Mouse (Mus musculus): ENCODE data around the gene Rpl31. TPM values are rescaled to one million over a fixed set of nuclear protein-coding genes. Genes with fewer than 3 reads are reported as not detected.

Rpl31 gene
- polyA plus RNA-seq, 1 experiment from 2014 or later = 554 TPM

- Histone ChIP-seq H3K36me3 (ENCODE audit: control insufficient read depth, insufficient read depth, low read length) (no peaks in the 10 kb centered on the region), H3K4me3 (ENCODE audit: low read depth, low read length) (no peak overlapping the region), H3K4me2 (replicated peaks; ENCODE audit: low read depth) (no peak overlapping the region), H3K9me3 (ENCODE audit: control insufficient read depth, low read length) (no peaks in the 10 kb centered on the region), H3K4me1 (replicated peaks; ENCODE audit: control insufficient read depth, insufficient read depth) (no peaks in the 10 kb centered on the region), H3K27ac (replicated peaks) (no peak overlapping the region), H3K27me3 (ENCODE audit: control insufficient read depth, insufficient read depth, low read length) (no peaks in the 10 kb centered on the region), H3K9ac (ENCODE audit: low read length) (no peak overlapping the region)
- DNase-seq (ENCODE audit: low spot score) = no peak
- WGBS = 80% methylated on average over 6 of the region's 6 CpGs
- ATAC-seq (ENCODE audit: low FRiP score, low TSS enrichment) = peak; percentile 51; the same call in 1 of the 2 replicates
- TF ChIP-seq EP300 (optimal IDR thresholded peaks at IDR 0.05) (no peak), CTCF (IDR thresholded peaks at IDR 0.05; ENCODE audit: low read depth) (no peak)
These were observed 40.5 kb downstream of the Rpl31 start for GRCm38 (mm10) chr1:39408123-39408522.

- no peak overlapping the region for H3K27ac ChIP-seq (replicated peaks)
- WGBS = 52% methylated on average over 7 of the region's 7 CpGs
These were observed 41.0 kb downstream of the Rpl31 start for GRCm38 (mm10) chr1:39408668-39409067.

GRCm38 (mm10) chr1:39410085-39410821 is 42.6 kb downstream of the Rpl31 start:
- H3K27ac ChIP-seq (replicated peaks) = peak overlapping the region; percentile 58
- H3K4me3 ChIP-seq (ENCODE audit: low read depth, low read length) = no peak overlapping the region
- 60% methylated on average over 19 of the region's 19 CpGs for WGBS
- H3K9ac ChIP-seq (ENCODE audit: low read length) = no peak overlapping the region
- H3K4me1 ChIP-seq (replicated peaks; ENCODE audit: control insufficient read depth, insufficient read depth) = no peaks in the 10 kb centered on the region
- DNase-seq (ENCODE audit: low spot score) (no peak), ATAC-seq (ENCODE audit: low FRiP score, low TSS enrichment) (peak; percentile 64)
- H3K27me3 ChIP-seq (ENCODE audit: control insufficient read depth, insufficient read depth, low read length) = no peaks in the 10 kb centered on the region
- TF ChIP-seq EP300 (optimal IDR thresholded peaks at IDR 0.05) (no peak), CTCF (IDR thresholded peaks at IDR 0.05; ENCODE audit: low read depth) (no peak)
- no peak overlapping the region for H3K4me2 ChIP-seq (replicated peaks; ENCODE audit: low read depth)
- no peaks in the 10 kb centered on the region for H3K9me3 ChIP-seq (ENCODE audit: control insufficient read depth, low read length)
- H3K36me3 ChIP-seq (ENCODE audit: control insufficient read depth, insufficient read depth, low read length) = no peaks in the 10 kb centered on the region

More at GRCm38 (mm10) chr1:39408668-39409067, 41.0 kb downstream of the Rpl31 start:
- TF ChIP-seq CTCF (IDR thresholded peaks at IDR 0.05; ENCODE audit: low read depth) = no peak
- TF ChIP-seq EP300 (optimal IDR thresholded peaks at IDR 0.05) = no peak
- H3K4me2 ChIP-seq (replicated peaks; ENCODE audit: low read depth) = no peak overlapping the region
- ATAC-seq (ENCODE audit: low FRiP score, low TSS enrichment) (peak; percentile 18; the same call in 1 of the 2 replicates), DNase-seq (ENCODE audit: low spot score) (no peak)
- H3K4me3 ChIP-seq (ENCODE audit: low read depth, low read length) = no peak overlapping the region
- H3K4me1 ChIP-seq (replicated peaks; ENCODE audit: control insufficient read depth, insufficient read depth) = no peaks in the 10 kb centered on the region
- H3K9ac ChIP-seq (ENCODE audit: low read length) = no peak overlapping the region
- no peaks in the 10 kb centered on the region for H3K27me3 ChIP-seq (ENCODE audit: control insufficient read depth, insufficient read depth, low read length)
- no peaks in the 10 kb centered on the region for H3K9me3 ChIP-seq (ENCODE audit: control insufficient read depth, low read length)
- no peaks in the 10 kb centered on the region for H3K36me3 ChIP-seq (ENCODE audit: control insufficient read depth, insufficient read depth, low read length)

- peak; percentile 76 for DNase-seq (ENCODE audit: low spot score)
- H3K27ac ChIP-seq (replicated peaks) = no peak overlapping the region
- H3K36me3 ChIP-seq (ENCODE audit: control insufficient read depth, insufficient read depth, low read length) = no peaks in the 10 kb centered on the region
- no peaks in the 10 kb centered on the region for H3K9me3 ChIP-seq (ENCODE audit: control insufficient read depth, low read length)
- peak; percentile 88 for ATAC-seq (ENCODE audit: low FRiP score, low TSS enrichment)
- no peaks in the 10 kb centered on the region for H3K4me1 ChIP-seq (replicated peaks; ENCODE audit: control insufficient read depth, insufficient read depth)
- no peak overlapping the region for H3K9ac ChIP-seq (ENCODE audit: low read length)
- peak; percentile 16; the same call in 1 of the 2 replicates for TF ChIP-seq CTCF (IDR thresholded peaks at IDR 0.05; ENCODE audit: low read depth)
- TF ChIP-seq EP300 (optimal IDR thresholded peaks at IDR 0.05) = no peak
- H3K4me3 ChIP-seq (ENCODE audit: low read depth, low read length) = no peak overlapping the region
- H3K4me2 ChIP-seq (replicated peaks; ENCODE audit: low read depth) = no peak overlapping the region
- H3K27me3 ChIP-seq (ENCODE audit: control insufficient read depth, insufficient read depth, low read length) = no peaks in the 10 kb centered on the region
- 17% methylated on average over 12 of the region's 12 CpGs for WGBS
These were observed 50.2 kb downstream of the Rpl31 start for GRCm38 (mm10) chr1:39417817-39418216.

- Histone ChIP-seq H3K4me3 (ENCODE audit: low read depth, low read length) (no peak overlapping the region), H3K9me3 (ENCODE audit: control insufficient read depth, low read length) (no peaks in the 10 kb centered on the region), H3K4me1 (replicated peaks; ENCODE audit: control insufficient read depth, insufficient read depth) (no peaks in the 10 kb centered on the region), H3K36me3 (ENCODE audit: control insufficient read depth, insufficient read depth, low read length) (no peaks in the 10 kb centered on the region), H3K4me2 (replicated peaks; ENCODE audit: low read depth) (no peak overlapping the region), H3K27ac (replicated peaks) (no peak overlapping the region), H3K9ac (ENCODE audit: low read length) (no peak overlapping the region), H3K27me3 (ENCODE audit: control insufficient read depth, insufficient read depth, low read length) (no peaks in the 10 kb centered on the region)
- 76% methylated on average over 9 of the region's 9 CpGs for WGBS
- DNase-seq (ENCODE audit: low spot score) = no peak
- TF ChIP-seq EP300 (optimal IDR thresholded peaks at IDR 0.05) (no peak), CTCF (IDR thresholded peaks at IDR 0.05; ENCODE audit: low read depth) (no peak)
- ATAC-seq (ENCODE audit: low FRiP score, low TSS enrichment) = no peak
These were observed 51.2 kb downstream of the Rpl31 start for GRCm38 (mm10) chr1:39418852-39419251.

GRCm38 (mm10) chr1:39420987-39421386 is 53.3 kb downstream of the Rpl31 start:
- H3K4me3 ChIP-seq (ENCODE audit: low read depth, low read length) = no peak overlapping the region
- no peaks in the 10 kb centered on the region for H3K36me3 ChIP-seq (ENCODE audit: control insufficient read depth, insufficient read depth, low read length)
- no peaks in the 10 kb centered on the region for H3K9me3 ChIP-seq (ENCODE audit: control insufficient read depth, low read length)
- H3K27ac ChIP-seq (replicated peaks) = no peak overlapping the region
- H3K4me1 ChIP-seq (replicated peaks; ENCODE audit: control insufficient read depth, insufficient read depth) = no peaks in the 10 kb centered on the region
- ATAC-seq (ENCODE audit: low FRiP score, low TSS enrichment) = no peak
- no peak for TF ChIP-seq CTCF (IDR thresholded peaks at IDR 0.05; ENCODE audit: low read depth)
- TF ChIP-seq EP300 (optimal IDR thresholded peaks at IDR 0.05) = no peak
- no peak overlapping the region for H3K9ac ChIP-seq (ENCODE audit: low read length)
- 93% methylated on average over 6 of the region's 6 CpGs for WGBS
- no peak for DNase-seq (ENCODE audit: low spot score)
- no peaks in the 10 kb centered on the region for H3K27me3 ChIP-seq (ENCODE audit: control insufficient read depth, insufficient read depth, low read length)
- H3K4me2 ChIP-seq (replicated peaks; ENCODE audit: low read depth) = no peak overlapping the region

Other genes with a start within 250 kb of the Rpl31 start
- gene Npas2, start 174.1 kb upstream of the Rpl31 start, polyA plus RNA-seq (2015; fragmentation: Nextera tagmentation; extraction: Ambion mirVana) = 1.7 and 2.3 TPM in 2 replicates
- 5.3 and 7.3 TPM in 2 replicates for gene Tbc1d8, start 110.9 kb downstream of the Rpl31 start, polyA plus RNA-seq (2015; fragmentation: Nextera tagmentation; extraction: Ambion mirVana)
- gene Cnot11, start 167.2 kb downstream of the Rpl31 start, polyA plus RNA-seq (2015; fragmentation: Nextera tagmentation; extraction: Ambion mirVana) = 11.1 and 12.3 TPM in 2 replicates
- 30.2 and 33.5 TPM in 2 replicates for gene Rnf149, start 209.6 kb downstream of the Rpl31 start, polyA plus RNA-seq (2015; fragmentation: Nextera tagmentation; extraction: Ambion mirVana)